Mouse (Mus musculus): ENCODE measurements around the gene Timp2. TPM values are rescaled to one million over a fixed set of nuclear protein-coding genes. Genes with fewer than 3 reads are reported as not detected.
"Not testable (repeated sequence)": the region's sequence is repeated elsewhere in the genome, so short reads cannot be mapped to it uniquely, and the experiment has no call there.

Gene Timp2
- total RNA-seq, 4 experiments from 2014 or later, result 73.9 to 99.6 (median 87.5) TPM

DNA sequence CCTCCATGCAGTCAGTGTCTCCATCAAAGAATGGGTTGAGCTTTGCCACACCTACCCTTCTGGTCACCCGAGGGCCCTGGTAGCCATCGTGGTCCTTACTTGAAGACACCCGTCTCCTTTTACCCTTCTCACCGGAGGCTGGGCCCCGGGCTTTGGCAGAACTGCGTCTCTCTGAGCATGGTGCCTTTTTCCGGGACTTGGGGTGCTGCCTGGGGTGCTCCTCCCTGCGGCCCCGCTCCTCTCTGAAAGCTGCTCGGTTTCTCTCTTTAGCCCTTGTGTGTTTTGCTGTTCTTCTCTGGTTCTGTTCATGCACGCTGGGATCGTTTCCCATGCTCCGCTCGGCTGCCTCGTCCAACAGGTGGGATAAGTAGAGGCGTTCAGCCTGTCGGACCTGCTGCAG is 22.1 kb downstream of the Timp2 start:
- DNase-seq (ENCODE audit: low spot score), result no peak

DNA sequence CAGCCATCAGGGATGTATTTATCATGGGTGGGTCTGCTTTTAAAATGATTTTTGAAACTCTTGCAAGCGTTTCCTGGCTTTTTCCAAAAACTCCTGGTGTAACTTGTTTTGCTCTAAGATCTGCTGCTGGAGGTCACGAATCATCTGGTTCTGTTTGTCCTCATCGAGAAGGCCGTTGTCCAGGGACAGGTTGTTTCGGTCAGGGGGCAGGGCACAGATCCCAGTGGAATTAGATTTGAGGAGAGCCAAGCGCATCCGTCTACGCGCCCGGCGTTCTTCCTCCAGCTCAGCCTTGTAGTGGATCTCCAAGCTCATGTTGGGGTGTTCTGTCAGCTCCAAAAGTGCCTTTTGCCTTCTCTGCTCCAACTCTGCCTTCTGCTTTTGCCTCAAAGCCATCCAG is 23.2 kb downstream of the Timp2 start:
- peak; percentile 60 for DNase-seq (ENCODE audit: low spot score)

DNA sequence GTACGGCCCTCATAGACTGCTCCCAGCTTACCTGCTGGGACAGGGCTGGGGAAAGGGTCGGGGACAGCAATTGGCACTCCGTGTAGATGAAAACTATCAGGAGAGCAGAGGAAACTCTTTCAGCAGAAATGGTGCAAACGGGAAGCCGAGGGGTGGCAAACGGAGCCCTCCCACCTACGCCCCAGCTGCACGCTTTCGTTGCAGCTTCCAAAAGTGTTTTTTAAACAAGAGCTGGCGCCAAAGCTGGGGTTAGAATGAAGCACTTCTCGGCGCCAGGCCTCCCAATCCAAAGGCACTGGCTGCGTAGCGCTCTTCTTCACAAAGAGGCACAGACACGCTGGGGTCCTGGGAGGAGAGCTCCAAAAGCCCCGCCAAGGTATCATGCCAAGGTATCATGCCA is 24.8 kb downstream of the Timp2 start:
- DNase-seq (ENCODE audit: low spot score), result no peak

DNA sequence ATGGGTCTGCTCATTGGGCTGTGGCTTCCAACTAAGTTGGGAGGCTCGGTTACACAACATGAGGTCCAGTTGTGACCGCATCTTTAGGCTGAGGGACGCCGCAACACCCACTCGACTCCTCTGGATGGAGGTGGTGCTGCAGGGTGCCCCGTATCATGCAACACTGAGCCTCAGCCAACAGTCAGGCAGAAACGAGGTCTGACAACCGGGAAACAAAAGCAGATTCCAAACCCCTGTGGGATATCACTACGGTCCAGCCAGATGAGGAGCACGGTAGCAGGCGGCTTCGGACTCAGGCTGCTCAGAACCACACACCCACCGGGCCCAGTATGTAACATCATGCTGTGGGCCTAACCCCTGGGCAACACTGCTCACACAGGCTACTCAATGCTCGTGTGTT is 25.2 kb downstream of the Timp2 start:
- DNase-seq (ENCODE audit: low spot score), result no peak

DNA sequence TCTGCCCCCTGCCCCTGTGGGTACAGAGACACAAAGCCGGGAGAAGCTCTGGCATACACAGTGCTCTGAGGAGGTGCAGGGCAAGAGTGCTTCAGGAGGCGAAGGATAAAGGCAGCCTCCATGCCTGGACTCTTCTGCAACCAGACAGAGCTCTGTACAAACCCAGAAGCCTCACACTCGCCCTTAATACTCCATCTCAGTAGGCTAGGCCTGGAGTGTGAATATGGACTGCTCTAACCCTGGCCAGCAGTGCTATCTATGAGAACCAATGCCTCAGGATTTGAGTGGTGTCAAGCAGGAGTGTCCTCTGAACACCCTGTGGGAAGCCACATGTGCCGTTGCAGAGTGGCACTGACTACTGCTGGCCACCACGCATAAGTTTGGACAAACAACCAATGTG is 26.6 kb downstream of the Timp2 start:
- no peak for DNase-seq (ENCODE audit: low spot score)

DNA sequence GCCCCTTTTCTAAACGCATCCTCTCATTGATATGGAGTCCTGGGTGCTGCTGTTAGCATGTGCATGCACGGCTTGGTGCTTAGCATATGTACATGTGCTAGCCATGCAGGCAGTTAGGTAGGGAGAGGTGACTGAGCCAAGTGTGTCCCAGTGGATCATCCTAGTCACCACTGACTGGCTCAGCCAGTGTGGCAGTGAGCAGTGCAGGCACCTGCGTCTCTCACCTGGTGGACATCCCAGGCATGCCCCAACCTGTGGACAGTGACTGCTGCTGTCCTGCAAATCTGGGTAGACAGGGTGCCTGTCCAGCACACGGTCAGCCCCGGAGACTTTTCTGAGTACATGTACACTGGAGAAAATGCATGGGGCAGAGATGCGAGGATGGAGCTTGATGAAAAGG is 27.0 kb downstream of the Timp2 start:
- DNase-seq (ENCODE audit: low spot score), result no peak

DNA sequence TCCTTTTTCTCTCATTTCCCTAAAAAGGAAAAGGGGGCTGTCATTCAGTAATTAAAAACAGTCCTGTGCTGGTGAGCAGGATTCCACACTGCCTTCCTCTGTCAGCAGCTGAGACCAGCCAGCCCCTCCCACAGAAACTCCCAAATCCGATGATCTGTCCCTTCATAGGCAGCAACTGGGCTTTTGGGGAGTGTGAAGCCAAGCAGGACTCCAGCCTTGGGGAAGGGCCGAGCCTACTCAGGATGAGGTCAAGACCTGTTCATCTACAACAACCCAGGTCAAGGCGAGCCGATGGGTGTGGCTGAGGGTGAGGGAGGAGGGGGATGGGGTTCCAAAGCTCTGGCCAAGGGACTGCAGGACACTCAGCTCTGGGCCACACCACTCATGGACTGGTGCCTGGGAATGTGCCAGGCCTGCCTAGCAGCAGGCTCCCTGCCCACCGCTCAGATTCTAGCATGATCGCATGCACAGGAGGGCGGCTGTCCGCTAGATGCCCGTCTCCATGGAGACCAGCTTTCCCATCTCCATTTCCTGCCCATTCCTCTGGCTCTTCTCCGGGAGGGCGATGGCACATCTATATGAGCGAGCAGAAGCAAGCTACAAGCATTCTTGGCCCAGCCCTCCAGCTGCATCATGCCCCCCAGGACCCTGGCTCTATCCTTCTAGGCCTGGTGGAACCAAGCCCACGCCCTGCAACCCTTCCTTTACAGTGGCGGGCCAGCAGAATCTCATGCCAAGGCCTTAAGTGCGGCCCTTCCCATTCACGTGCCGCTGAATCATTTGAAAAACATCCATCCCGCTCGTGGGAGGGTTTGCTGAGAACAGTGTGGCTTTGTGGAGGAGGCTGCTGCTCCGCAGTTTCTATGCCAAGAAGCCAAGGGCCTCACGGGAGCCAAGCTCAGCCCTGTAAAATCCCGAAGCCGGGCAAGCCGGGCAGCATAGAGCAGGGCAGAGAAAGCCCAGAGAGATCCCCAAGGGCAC is 28.3 kb downstream of the Timp2 start:
- DNase-seq (ENCODE audit: low spot score), result peak; percentile 82

DNA sequence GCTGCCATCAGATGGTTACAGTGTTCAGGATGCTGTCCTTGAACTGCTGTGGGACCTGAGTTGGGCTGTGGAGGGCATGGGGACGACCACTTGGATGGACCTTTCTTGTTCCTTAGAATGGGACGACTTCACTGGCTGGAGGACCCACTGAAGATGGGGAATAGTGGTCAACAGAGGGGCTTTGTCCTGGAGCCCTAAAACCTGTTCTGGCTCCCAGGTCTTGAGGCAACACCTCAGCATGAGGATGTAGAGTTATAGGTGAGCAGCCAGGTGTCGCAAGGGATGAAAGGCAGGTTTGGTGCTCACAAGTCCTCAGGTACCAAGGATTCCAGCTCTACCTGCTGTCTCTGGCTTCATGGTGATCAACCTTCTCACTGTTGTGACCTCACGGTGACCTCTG is 29.0 kb downstream of the Timp2 start:
- no peak for DNase-seq (ENCODE audit: low spot score)

DNA sequence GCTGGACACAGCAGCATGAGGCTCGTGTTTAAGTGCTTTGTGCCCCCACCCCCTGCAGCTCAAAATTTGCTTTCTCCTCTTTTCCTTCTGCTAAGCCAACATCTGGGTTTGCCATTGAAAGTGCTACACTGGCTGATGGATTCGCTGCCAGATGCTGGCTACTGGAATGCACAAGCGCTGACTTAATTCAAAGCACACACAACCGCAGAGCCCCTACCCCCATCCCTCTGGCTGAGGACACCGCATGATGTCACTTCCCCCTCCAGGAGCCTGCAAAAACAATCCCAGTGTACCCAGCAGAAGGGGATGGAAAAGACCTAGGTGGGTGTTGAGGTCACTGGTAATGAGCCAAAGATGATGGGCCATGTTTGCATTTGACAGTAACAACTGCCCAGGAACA is 31.0 kb downstream of the Timp2 start:
- DNase-seq (ENCODE audit: low spot score), result no peak

DNA sequence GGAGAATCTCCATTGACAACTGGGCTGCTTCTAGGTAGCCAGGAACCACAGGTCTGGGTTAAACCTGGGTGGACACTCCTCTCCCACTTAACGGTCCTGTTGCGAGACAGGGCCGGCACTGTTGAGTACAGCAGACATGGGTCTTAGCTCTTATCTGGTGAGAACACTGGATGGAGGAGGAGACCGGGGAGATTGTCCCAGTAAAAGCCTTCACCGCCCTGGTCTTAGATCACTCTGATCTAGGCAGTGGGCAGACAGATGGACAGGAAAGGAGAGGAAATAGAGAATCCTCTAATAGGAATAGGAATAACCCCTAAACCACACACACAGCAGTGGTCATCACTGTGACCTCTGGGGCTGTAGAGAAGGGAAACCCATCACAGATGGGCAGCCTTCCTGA is 31.6 kb downstream of the Timp2 start:
- DNase-seq (ENCODE audit: low spot score), result no peak

DNA sequence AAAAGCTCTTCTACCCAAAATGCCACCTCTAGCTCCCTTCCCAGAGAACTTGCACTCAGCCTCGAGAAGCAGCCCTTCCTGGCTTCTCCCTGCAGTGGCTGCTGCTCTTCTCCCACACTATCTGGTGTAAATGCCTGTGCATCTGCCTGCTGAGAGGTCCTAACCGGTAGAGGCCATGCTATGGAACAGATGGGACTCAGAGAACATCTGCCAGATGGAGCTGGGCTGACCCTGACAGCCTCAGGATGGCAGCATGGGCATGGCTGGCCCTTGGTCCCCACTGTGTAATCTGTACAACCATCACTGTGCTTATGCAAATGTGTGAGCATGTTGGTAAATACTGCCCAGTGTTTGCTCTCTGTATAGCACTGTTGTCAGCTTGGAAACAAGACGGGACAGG is 32.9 kb downstream of the Timp2 start:
- DNase-seq (ENCODE audit: low spot score), result no peak

DNA sequence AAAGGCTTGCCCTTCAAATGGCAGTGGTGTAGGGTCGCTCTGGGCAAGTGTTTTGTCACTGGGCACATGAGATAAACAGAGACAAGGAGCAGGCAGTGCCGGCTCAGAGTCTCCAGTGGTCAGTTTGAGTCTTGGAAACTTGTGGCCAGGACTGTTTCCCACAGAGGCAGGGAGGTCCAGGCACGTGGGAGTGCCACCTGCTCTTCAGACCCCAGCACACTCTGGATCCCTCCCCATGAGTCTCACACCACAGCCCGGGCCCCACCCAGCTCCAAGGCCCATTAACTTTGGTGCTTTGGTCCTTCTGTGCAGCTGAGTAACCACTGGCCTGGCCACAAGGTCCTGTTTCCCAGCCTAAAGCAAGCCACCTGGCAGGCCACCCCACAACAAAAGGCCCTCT is 33.6 kb downstream of the Timp2 start:
- DNase-seq (ENCODE audit: low spot score), result no peak

DNA sequence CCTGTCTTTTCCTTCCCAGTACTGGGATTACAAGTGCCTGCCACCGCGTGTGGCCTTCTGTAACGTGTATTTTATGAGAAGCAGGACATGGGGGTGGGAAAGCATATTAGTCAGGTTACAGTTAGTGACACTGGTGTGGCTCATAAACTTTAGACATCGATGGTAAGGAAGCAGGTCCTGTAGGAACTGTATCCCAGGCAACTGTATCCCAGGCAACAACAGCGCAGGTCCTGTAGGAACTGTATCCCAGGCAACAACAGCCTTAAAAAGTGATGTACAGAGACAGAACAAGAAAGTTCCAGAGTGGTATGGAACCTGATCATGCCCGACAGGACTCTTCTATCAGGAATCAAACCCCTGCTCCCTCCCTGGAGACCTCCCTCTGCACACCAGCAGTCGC is 34.0 kb downstream of the Timp2 start:
- DNase-seq (ENCODE audit: low spot score), result no peak

DNA sequence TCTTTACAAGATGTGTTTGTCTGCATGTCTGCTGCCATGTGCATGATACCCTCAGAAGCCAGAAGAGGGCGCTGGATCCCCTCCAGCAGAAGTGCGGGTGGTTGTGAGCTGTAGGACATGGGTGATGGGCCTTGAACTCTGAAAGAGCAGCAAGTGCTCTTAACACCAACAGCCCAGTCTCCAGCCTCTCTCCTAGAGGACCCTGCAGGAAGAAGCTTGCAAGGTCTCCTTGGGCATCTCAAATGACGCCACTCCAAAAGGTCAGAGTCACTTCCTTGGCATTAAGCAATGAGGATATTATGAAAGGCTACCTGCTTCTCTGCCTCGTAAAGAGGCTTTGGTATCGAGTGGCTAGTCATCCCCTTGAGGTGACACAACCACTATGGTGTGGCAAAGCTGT is 36.9 kb downstream of the Timp2 start:
- no peak for DNase-seq (ENCODE audit: low spot score)

DNA sequence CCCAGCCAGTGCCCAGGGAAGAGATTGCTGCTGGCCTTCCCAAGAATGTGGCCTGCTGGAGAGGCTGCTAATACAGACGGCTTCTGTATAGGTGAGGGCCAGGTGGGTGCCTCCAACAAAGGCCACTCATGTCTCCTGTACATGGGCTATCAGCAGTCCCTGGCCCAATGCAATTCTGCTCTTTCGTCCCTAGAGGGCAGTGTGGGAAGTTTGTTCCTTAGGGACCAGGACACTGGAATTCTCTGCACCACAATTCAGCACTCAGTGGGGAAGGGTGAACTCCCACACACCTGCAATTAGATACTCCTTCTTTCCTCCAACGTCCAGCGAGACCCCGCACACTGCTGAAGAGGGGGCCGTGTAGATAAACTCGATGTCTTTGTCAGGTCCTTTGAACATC is 38.4 kb downstream of the Timp2 start:
- peak; percentile 61 for DNase-seq (ENCODE audit: low spot score)

DNA sequence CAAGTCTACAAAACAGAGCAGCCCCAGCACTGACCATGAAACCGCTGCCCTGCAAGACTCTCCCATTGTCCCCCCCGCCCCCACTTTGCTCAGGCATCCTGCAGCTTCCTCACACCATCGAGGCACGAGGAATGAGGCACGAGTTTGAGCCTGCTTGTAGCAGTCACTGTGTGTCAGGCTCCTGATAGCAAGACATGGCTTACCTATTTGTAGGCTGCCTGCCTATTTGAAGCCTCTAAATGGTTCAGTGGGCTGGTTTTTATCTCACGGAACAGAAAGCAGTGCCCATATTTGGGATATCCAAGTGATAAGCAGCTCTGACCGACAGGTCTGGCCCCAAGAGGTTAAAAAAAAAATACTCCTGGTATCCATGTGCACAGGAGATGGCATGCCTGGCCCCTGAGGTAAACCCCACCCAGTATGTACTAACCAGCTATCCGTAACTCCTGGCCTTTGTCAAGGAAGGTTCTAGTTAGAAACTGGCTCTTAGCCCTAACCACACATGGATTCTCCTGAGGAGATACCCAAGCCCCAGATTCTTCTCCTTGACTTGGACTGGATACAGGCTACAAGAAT is 39.2 kb downstream of the Timp2 start:
- DNase-seq (ENCODE audit: low spot score), result no peak

DNA sequence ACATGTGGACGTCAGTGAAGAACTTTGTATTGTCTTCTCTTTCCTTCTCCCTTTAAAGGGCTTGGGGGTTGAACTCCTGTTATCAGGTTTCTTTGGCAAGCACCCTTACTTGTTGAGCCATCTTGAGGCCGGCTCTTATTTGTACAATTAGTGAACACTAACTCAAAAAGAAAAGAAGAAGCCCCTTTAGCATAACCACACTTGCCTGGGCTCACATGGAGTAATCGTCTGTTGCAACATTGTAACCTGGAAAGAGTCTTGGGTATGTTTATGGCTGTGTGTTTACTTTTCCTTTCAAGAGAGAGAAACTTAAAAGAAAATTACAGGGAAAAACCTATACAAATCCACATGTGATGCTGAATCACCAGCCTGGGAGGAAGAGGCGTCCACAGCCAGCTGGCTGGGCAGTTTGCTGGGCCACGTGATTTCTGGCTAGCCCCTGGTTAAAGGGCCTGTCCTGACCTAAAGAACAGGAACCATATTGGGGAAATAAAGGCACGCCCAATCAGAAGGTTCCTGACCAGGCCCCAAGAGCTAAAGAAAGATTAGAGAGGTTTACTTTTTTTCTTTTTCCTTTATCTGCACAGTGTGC is 43.3 kb downstream of the Timp2 start:
- DNase-seq (ENCODE audit: low spot score), result no peak

DNA sequence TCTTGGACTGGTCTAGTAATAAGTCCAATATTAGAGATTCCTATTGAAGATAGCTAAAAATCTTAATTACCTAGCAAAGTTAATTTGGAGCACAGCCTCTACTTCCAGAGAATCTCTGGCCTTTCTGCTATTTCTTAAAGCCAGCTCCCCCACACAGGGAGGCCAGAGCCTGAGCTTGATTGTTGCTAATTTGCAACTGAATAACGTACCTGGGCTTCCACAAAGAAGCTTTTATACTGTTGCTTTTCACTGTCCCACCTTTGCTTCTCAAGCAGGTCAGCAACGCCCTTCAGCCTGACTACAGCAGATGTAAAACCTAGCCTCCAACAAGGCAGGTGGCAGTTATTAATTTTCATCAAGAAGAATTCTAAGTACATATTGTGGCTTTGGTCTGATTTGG is 47.6 kb downstream of the Timp2 start:
- not testable (repeated sequence) for DNase-seq (ENCODE audit: low spot score)

DNA sequence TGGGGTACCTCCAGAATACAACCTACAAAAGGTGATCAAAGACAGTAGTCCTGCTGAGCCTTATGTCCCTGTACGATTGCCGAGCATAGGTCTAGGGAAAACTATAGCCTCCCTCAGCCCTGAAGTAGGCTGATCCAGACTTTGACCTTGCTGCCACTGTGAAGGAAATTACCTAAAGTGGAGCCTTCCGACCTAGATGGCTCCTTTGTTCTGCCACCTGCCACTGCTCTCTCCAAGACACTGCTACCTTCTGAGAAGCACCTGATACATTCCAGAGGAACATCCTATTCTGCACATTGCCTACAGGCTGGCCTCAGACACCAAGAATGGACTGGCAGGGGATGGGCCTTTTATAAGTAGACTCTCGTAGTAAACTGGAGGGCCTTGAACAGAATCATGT is 51.6 kb downstream of the Timp2 start:
- not testable (repeated sequence) for DNase-seq (ENCODE audit: low spot score)

DNA sequence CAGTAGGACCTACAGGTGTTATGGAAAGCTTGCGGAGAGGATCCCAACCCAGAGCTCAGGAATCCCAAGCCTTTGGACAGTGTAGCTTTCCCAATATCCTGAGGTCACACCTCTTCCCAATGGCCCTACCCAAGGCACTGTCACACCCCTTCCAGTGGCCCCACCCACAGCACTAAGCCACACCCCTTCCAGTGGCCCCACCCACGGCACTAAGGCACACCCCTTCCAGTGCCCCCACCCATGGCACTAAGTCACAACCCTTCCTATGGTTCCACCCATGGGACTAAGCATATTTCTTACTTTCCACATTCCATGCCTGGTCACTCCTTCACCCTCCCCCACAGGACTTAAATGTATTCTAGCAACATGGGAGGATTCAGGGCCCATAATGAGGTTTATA is 56.7 kb downstream of the Timp2 start:
- DNase-seq (ENCODE audit: low spot score), result no peak

DNA sequence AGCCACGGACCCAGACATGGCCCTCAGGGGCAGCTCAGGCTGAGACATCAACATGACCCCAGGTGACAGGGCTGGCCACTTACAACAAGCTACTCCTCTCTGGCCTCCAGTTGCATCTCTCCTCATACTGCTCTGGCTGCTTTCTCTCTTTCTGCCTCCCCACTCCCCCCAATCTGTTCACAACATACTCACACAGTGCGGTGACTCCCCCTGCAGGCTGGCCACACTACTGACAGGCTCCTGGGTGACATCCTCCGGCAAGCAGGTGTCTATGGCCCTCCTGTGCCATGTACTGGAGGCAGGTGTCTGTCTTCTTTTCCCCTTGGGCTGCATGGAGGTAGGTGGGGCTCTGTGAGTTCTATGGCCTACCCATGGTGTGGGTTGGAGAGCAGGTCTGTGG is 57.6 kb downstream of the Timp2 start:
- DNase-seq (ENCODE audit: low spot score), result no peak

DNA sequence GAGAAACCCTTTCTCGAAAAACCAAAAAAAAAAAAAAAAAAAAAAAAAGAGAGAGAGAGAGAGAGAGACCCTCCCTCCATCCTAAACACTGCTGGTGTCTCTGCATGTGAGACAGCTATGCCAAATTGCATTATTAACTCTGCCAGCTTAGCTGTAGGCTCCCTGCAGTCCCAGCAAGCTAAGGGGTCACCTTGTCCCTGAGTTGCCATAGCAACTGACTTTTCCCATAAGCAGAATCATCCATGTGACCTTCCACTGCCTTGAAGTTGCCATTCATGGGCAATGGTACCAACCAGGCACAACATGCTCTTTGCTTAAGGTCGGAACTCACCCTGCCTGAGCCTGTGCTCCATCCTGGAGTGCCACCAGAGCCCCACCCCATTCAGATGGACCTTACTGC is 60.5 kb downstream of the Timp2 start:
- DNase-seq (ENCODE audit: low spot score), result no peak

DNA sequence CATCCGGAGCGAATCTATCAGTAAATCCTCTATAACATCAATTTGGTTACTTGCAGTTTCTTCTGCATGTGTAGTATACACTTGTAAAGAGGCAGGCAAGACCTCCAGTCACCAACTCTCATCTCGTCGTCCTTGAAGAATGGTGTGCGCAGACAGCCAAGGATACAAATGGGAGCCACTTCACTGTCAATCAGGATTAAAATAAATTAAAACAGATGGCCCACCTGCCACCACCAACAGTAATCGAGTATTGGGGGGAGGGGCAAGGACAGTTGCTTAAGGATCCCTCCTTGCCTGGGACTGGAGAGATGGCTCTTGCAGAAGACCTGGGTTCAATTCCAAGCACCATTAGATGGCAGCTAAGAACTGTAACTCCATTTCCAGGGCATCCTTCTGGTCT is 62.9 kb downstream of the Timp2 start:
- no peak for DNase-seq (ENCODE audit: low spot score)

Data from heart, adult 8-10 months (tissue).